Mouse (Mus musculus) right cerebral cortex, postnatal 10 days (tissue): ENCODE results near the gene Olfr311.
"Not testable (repeated sequence)": the region's sequence is repeated elsewhere in the genome, so short reads cannot be mapped to it uniquely, and the experiment has no call there.

Source experiments
- DNase-seq, 2 experiments: peaks; one replicate each; pipeline ENCODE4 v3.0.0; 2021; ENCODE audit warnings: low spot score in 2 of 2

Gene Olfr311

DNA sequence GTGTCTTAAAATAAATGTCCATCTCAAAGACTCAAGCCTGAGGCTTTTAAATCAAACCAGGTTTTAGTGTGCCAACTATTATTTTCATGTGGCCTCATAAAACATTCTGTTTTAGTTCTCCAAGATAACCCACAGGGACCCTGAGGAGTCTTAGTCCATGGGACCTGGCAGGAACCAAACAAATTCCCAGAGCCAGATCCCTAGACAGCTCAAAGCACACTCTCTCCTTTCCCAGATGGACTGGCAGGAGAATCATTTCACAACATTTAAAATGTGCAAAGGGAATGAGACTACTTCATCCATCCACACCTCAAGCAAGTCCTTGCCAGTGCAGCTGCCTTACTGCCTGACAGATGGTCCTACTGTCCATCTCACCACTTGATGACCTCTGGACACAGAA lies at the start of gene Olfr311:
Olfr311 (plus strand) TSS at position 301 of the 400 bp plus-strand sequence.
- DNase-seq = not testable (repeated sequence)

DNA sequence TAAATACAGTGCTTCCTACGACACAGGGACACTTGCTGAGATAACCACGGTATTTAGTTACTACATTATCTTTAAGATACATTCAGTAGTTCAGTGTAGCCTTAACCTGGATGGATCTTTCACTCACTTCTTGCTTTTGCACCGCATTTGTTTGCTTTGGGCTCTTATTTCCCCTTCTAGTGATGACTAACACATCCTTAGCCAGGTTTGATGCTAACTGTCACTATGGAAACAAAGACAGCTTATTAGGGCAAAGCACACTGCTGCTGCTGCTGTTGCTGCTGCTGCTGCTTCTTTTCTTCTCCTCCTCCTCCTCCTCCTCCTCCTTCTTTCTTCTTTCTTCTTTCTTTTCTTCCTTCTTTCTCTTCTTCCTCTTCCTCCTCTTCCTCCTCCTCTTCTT lies 49.5 kb upstream of the Olfr311 start:
- no peak for DNase-seq

DNA sequence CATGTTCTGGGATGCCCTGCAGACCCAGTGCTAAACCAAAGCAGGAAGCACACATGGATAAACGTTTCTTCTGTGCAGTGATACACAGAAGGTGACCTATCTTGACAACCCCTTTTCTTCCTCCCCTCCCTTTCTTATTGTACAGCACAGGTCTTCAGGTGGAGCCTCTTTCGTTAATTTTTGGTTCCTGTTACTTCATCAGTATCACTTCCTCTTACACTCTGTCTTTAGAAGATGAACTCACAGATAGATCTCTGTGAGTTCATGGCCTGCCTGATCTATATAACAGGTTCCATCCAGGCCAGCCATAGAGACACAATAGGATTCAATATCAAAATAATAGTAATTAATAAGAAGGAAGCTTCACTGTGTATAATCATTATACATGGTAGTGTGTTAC lies 49.0 kb upstream of the Olfr311 start:
- no peak for DNase-seq

DNA sequence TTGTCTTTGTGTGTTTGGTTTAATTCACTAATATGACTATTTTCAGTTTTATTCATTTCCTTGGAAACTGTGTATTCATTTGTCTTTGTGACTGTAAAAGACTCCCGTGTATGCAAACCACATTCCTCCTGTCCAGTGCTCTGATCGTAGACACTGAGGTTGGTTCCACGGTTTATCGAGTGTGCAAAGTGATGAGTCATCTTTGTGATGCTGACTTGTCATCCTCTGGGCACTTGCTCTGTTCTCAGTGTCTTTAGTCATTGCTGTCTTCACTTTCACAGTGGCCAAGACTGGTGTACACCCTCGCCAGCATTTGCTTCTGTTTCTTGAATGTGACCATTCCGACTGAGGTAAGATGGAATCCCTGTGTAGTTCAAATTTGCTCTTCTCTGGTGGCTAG lies 48.4 kb upstream of the Olfr311 start:
- DNase-seq = no peak

DNA sequence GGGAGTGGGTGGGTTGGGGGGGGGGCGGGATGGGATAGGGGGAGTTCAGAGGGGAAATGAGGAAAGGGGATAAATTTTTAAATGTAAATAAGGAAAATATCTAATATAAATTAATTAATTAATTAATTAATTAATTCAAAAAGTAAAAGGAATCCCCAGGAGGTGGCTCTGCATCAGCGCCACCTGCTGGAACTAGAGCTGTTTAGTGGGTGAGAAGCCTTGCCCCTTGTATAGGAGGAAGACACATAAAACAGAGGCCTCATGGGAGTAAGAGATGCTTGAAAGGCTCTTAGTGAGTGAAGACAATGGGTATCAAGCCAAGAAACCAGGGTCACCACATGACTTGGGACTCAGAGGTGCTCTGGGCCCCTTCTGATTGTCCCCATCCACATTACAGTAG lies 43.2 kb upstream of the Olfr311 start:
- no peak for DNase-seq

DNA sequence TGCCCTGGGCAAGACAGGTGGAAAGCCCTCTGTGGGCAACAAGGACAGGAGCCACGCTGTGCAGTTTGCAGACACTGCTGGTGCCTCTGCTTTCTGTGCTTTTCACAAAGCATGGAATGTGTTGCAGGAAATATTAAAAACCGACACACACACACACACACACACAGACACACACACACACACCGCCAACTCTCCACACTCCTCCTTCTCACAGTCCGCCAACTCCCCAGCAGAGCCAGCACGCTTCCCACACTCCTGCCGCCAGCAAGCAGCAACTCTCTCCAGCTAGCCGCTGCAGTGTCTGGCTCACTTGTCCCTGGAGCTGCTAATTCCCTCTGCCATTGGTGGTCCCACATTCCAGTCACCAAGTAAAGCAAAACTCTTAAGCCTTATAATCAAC lies 42.2 kb upstream of the Olfr311 start:
- peak; percentile 76 to 81 for DNase-seq

DNA sequence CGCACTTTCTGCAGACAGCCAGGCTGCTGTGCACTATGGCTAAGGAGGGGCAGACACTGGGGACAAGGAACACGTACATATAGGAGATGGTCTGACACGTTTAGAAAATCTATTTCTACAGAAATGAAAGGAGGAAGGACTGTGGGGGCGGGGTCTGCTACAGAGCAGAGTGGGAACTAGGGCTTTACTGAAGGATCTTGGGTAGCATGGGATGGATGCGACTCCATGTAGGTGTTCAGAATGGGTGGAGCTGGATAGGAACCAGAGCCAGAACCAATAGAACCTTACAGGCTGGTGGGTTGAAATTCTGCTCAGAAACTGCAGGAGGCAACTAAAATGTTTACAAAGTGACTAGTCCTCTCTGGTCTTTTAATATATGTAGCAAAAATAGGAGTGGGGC lies 39.3 kb upstream of the Olfr311 start:
- DNase-seq = no peak

DNA sequence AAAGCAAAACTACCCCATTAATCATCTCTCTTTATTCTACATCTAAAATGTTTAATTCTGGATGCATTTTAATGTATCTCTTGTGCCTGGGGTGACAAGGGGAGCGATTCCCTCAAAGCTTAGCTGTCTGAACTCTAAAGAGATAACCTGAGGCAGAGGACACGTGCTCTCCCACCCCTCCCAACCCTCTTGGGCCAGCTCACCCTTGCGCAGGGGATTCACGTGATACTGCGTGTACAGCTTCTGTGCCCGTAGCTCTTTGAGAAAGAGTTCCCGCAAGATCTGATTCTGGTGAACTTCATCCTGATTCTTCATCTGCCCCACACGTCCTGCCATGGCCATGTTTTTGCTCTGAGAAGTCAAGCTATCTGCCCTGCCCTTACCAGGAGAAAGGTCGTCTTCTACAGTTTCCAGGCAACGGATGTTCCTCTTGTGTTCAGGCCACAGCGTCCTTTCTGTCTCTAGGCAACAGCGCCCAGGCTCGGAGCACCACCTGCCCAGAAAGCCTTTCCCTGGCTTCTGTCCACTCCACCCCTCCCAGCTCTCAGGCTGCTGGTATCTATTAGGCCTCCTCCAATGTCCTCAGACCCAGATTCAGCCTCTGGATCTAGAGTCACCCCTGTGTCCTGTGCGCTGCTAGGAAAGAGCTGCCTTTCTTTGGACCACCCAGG lies 37.4 kb upstream of the Olfr311 start, which contains the start of gene Fam183b:
Fam183b (minus strand) TSS at position 403 of the 671 bp plus-strand sequence.
- peak; percentile 58 to 61 for DNase-seq

DNA sequence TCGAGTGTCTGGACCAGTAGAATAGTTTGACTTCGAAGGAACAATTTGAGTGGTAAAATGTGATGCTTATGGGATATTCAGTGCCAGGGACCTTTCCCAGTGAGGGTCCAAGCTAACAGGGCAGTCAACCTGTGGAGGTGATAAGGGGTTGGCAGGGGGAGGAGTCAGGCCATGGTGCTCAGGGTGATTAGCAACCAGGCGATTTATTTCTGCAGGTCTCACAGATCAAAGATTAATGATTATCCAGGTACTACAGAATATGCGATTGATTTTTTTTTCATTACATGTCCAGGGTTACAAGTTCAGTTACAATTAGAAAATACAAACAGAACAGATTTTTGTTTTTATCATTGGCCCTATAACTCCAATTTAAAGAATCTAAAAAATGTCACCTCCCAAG lies 35.2 kb upstream of the Olfr311 start:
- DNase-seq = no peak

DNA sequence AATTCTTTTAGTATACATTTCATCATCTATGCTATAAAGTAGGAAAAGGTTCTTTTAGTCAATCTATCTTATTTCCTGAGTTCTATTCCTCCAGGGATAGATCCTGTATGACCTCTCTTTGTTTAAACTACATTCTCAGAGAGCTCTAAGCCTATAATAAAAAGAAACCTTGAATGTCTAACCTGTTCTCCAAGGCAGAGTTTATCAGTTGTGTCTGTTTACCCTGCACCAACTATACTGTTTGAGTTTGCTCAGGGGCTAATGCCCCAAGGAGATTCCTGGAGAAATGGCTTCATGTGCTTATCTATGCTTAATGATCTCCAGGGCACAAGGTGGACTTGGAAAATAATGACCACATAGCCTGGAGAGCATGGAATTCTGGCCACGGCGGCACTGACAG lies 34.7 kb upstream of the Olfr311 start:
- no peak for DNase-seq

DNA sequence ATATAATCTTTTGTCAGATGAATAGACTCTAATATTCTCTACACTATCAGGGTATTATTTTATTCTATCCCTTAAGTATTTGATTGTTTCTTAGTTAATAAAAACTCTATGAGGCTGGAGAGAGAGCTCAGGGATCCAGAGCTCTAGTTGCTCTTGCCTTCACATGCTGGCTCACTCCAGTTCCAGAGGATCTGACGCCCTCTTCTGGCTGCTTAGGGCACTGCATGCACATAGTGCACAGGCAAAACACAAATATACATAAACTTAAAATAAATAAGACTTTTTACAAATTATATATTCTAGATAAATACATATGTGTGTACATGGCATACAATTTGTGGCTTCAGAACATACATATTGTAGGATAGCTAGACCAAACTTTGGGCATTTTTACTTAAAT lies 27.1 kb upstream of the Olfr311 start:
- DNase-seq = no peak

DNA sequence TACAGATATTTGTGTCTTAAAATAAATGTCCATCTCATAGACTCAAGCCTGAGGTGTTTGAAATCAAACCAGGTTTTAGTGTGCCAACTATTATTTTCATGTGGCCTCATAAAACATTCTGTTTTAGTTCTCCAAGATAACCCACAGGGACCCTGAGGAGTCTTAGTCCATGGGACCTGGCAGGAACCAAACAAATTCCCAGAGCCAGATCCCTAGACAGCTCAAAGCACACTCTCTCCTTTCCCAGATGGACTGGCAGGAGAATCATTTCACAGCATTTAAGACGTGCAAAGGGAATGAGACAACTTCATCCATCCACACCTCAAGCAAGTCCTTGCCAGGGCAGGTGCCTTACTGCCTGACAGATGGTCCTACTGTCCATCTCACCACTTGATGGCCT lies 24.4 kb upstream of the Olfr311 start, which contains the start of gene Olfr313:
Olfr313 (plus strand) TSS at position 301 of the 400 bp plus-strand sequence.
- DNase-seq = not testable (repeated sequence)

DNA sequence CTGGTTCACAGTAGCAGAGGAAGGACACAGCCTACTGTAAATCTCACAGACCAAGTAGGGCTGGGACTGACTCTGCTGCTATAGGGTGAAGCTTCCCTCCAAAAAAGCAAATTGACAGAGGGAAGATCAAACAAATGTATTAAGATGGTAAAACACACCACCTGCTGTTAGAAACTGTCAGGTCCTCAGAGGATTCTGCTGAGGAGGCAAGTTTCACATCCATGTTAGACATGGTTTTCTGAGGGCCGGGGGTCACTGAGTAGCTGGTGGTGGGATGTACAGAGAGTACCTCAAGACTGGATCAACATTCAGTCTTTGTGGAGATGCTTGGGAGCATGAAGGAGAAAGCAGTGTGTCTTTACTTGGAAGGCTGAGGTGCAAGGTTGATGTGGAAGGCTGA lies 23.4 kb upstream of the Olfr311 start:
- DNase-seq = no peak

DNA sequence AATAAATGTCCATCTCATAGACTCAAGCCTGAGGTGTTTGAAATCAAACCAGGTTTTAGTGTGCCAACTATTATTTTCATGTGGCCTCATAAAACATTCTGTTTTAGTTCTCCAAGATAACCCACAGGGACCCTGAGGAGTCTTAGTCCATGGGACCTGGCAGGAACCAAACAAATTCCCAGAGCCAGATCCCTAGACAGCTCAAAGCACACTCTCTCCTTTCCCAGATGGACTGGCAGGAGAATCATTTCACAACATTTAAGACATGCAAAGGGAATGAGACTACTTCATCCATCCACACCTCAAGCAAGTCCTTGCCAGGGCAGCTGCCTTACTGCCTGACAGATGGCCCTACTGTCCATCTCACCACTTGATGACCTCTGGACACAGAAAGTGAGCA lies 10.1 kb upstream of the Olfr311 start, which contains the start of gene Olfr312:
Olfr312 (plus strand) TSS at position 301 of the 400 bp plus-strand sequence.
- not testable (repeated sequence) for DNase-seq

DNA sequence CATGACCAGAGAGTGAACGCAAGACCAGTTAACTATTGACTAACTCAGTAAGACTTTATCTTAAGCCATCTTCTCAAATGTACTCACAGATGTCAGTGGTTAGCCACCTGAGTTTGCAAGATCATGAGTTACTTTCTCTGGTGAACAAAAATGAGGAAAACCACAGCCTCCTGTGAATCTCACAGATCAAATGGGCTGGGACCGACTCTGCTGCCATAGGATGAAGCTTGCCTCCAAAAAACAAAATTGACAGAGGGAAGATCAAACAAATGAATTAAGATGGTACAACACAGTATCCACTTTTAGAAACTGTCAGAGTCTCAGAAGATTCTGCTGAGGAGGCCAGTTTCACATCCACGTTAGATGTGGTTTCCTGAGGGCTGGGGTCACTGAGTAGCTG lies 9.3 kb upstream of the Olfr311 start:
- DNase-seq = no peak

DNA sequence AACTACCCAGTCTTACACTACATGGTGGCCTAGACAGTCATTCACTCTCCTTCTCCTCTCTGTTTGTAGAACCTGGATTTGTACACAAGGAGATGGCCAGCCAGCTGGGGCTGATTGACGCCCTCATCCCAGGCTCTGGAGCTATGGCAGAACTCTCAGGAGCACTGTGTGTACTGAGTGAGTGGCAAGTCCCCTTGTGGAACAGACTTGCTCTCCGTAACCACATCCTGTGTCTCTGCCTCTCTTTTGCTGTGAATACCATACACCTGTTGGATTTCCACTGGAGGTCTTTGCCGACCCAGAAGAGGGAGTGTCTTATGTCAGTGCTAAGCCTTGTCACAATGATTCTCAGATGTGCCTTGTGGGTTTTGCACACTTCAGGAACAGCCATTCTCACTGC lies 6.5 kb upstream of the Olfr311 start:
- DNase-seq = not testable (repeated sequence)

DNA sequence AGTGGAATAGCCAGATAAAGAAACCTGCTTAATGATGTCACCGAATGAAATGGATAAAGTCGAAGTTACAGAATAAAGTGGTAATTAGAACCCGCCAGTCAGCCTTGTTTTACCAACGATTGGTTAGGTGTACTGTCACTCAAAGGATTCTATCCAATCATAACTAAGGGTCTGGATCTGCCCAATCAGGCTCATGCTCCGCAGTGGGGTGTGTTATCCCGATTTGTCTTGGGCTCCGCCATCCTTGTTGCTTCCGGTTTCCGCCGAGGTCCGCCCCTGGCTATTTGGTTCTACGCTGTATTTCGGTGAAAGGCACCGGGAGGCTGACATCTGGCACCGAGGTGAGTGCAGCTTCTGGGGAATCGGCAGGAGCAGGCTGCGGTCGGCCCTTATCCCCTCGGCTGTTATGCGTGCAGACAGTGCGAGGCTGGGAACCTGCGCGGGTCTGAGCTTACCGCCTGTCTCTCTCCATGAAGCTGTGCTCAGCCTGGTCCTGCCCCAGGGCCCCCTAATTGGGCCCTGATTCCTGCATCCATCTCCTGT lies 7.9 kb downstream of the Olfr311 start, which contains the start of gene Gm12258:
Gm12258 (plus strand) TSS at position 240 of the 543 bp plus-strand sequence.
- peak; percentile 93 to 96 for DNase-seq

DNA sequence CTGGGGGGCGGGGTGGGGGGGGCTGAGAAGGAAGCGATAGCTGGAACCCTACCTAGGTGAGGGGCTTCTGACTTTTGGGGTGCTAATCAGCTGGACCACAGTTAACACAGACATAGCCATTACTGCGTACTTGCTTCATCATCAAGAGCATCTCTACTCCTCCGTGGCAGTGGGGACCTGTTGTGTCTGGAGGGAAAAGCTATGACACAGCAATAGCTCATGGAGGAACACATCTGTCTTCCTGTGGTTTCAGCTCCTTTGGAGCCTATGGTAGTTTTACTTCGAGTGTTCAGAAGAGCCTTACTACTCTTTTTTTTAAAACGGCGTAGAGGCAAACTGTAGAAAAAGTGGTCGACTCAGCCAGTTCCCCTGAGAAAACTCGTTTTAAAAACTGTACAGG lies 8.6 kb downstream of the Olfr311 start:
- no peak for DNase-seq

DNA sequence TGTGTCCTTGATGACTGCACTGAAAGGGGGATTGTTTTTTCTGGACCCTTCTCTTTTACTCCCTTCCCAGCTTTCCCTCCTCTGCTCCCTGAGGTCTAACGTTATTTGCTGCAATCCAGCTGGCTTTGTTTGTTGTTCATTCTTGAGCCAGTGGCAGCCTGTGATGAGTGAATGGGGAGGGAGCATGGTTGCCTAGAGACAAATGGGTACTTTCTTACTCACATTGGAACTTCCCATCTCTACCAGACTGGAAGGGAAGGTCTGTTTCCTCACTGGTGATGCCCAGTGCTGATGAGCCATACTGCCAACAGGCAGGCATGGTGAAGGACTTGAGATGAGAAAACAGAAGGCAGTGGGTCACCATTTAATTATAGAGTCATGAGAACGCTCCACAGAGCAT lies 10.7 kb downstream of the Olfr311 start:
- DNase-seq = no peak

DNA sequence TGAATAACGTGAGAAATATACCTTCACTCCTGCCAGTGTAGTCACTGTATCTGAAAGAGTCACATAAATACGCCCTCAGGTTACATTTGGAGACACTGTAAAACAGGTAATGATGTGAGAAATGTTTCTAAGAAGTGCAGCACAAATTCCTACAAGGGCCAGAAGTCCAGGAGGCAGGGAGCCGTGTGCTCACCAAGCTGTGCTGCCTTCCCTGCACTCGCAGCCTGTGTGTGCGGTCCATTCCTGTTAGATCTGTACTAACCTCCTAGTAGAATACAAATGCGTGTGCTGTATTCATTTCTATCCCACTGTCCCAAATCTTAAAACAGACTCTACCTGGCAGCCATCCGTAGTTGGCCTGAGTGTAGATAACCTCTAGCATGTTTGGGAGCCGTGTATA lies 21.7 kb downstream of the Olfr311 start:
- DNase-seq = no peak

DNA sequence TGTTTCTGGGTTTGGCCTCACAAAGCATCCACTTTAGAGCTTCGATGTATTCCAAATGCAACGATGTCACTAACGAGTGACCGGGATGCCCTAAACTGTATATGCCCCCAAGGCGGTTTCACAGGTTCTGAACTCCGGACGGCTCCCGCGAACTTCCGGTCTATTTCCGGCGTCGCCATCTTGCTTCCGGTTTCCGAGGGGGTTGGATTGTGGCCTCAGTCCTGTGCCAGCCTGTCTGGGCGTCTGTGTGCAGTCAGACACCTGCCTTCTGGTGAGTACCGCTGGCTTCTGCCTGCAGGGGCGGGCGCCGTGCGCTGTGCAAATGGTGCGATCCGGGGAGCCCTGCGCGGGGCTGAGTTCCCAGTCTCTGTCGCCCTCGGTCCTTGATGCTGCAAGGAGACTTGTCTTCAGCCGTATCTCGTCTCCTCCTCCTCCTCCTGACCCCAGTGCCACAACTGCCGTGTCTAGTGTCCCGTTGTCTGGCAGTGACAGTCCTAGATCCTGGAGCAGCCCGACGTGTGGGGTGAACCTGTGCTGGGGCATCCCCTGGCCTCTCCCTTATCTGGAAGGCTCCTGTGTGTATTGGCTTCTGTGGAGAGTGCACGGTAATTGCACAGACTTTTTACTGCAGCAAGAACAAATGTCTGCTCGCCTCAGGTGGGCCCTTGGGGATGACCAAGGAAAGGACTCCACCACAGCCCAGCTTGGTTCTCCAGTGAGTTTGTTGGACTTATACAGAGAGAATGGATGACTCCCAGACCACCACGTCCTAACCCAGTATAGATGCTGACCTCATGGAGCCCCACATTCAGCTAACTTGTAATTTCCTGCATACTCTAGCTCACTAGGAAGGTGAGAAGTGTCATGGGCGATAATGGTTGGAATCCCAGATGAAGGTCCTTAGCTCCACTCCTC lies 28.2 kb downstream of the Olfr311 start, which contains the start of gene 2810021J22Rik:
2810021J22Rik (plus strand) TSS at position 178 of the 915 bp plus-strand sequence.
- peak; percentile 87 to 88 for DNase-seq

DNA sequence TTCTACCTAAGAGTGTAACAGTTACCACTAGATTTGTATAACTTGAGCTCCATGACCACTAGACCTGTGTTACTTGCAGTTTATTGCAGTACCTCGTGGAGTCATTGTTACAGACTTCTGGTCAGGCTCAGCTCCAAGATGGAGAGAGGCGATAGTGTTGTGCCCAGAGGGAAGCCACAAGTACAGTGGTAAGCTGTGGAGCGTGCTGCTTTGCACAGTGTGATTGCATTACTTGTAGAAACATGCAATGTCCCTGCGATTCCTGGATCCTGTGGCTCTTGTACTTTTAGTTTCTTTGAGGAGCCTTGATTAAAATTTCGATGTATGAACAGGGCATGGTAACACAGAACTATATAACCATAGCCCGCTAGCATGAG lies 28.9 kb downstream of the Olfr311 start:
- no peak for DNase-seq
